Mouse (Mus musculus): ENCODE measurements at regions not wholly inside any gene's neighbourhood (a gene's known extent, or its start where the extent isn't known, plus 50 kb on each side); places are given as distances from the start of the nearest gene placed in this dataset.

- TF ChIP-seq CTCF (IDR thresholded peaks at IDR 0.05; ENCODE audit: low read depth) = no peak
- TF ChIP-seq EP300 (IDR thresholded peaks at IDR 0.05; ENCODE audit: low read depth) = no peak
Observed at GRCm38 (mm10) chr12:109897861-109898385, 297.8 kb upstream of the Rtl1 start.

All from liver, postnatal 0 days (tissue).